Mouse (Mus musculus): ENCODE measurements around the gene Bsg. TPM values are rescaled to one million over a fixed set of nuclear protein-coding genes. Genes with fewer than 3 reads are reported as not detected.

Gene Bsg
- polyA plus RNA-seq, 1 experiment from 2014 or later = 1,079 TPM

- Histone ChIP-seq H3K9ac (ENCODE audit: low read depth, low read length) (peak within 1 kb of the TSS; percentile 87), H3K27me3 (ENCODE audit: insufficient read depth, low read length) (no peaks in the 10 kb centered on the region), H3K9me3 (replicated peaks; ENCODE audit: low read length) (no peaks in the 10 kb centered on the region), H3K27ac (peak within 1 kb of the TSS; percentile 92), H3K4me2 (ENCODE audit: low read length) (peak within 1 kb of the TSS; percentile 78), H3K36me3 (ENCODE audit: insufficient read depth, low read length) (peaks cover 23% of the 10 kb centered on the region; the same call in 1 of the 2 replicates), H3K4me1 (replicated peaks; ENCODE audit: insufficient read depth, low read length) (peaks cover 5% of the 10 kb centered on the region; the same call in 1 of the 2 replicates), H3K4me3 (replicated peaks; ENCODE audit: low read depth, low read length) (peak within 1 kb of the TSS; percentile 80)
- ATAC-seq (replicated peaks; ENCODE audit: low FRiP score, low read depth) (peak; percentile 92), DNase-seq (ENCODE audit: low spot score) (peak; percentile 99)
- under 1% methylated on average over 71 of the region's 84 CpGs for WGBS
- TF ChIP-seq CTCF (IDR thresholded peaks at IDR 0.05; ENCODE audit: low read depth) = peak; percentile 51
Observed at GRCm38 (mm10) chr10:79681591-79682245, 22.6 kb upstream of the Bsg start, which contains the start of gene Cdc34. Gene Cdc34, plus strand, starts transcription at chr10:79682195.

GRCm38 (mm10) chr10:79682551-79682915, 21.8 kb upstream of the Bsg start:
- no peak for TF ChIP-seq CTCF (IDR thresholded peaks at IDR 0.05; ENCODE audit: low read depth)
- DNase-seq (ENCODE audit: low spot score) (no peak), ATAC-seq (replicated peaks; ENCODE audit: low FRiP score, low read depth) (0 out of 2 replicates have a peak, but pooled peaks have one; percentile 4)
- Histone ChIP-seq H3K27ac (peak overlapping the region; percentile 92), H3K4me3 (replicated peaks; ENCODE audit: low read depth, low read length) (peak overlapping the region; percentile 80), H3K4me1 (replicated peaks; ENCODE audit: insufficient read depth, low read length) (peaks cover 5% of the 10 kb centered on the region; the same call in 1 of the 2 replicates), H3K4me2 (ENCODE audit: low read length) (peak overlapping the region; percentile 78), H3K27me3 (ENCODE audit: insufficient read depth, low read length) (no peaks in the 10 kb centered on the region), H3K9ac (ENCODE audit: low read depth, low read length) (peak overlapping the region; percentile 87), H3K9me3 (replicated peaks; ENCODE audit: low read length) (no peaks in the 10 kb centered on the region), H3K36me3 (ENCODE audit: insufficient read depth, low read length) (peaks cover 31% of the 10 kb centered on the region; the same call in 1 of the 2 replicates)
- WGBS = 1% methylated on average over 10 of the region's 10 CpGs

- whole genome bisulfite sequencing = 2% methylated on average over 10 of the region's 10 CpGs
- H3K4me3 ChIP-seq (replicated peaks; ENCODE audit: low read depth, low read length) = peak overlapping the region; percentile 80
- H3K27ac ChIP-seq = peak overlapping the region; percentile 92
- ATAC-seq (replicated peaks; ENCODE audit: low FRiP score, low read depth) = peak; percentile 8
- peak overlapping the region; percentile 87 for H3K9ac ChIP-seq (ENCODE audit: low read depth, low read length)
- H3K9me3 ChIP-seq (replicated peaks; ENCODE audit: low read length) = no peaks in the 10 kb centered on the region
- peak overlapping the region; percentile 78 for H3K4me2 ChIP-seq (ENCODE audit: low read length)
- peaks cover 5% of the 10 kb centered on the region; the same call in 1 of the 2 replicates for H3K4me1 ChIP-seq (replicated peaks; ENCODE audit: insufficient read depth, low read length)
- TF ChIP-seq CTCF (IDR thresholded peaks at IDR 0.05; ENCODE audit: low read depth) = peak; percentile 63
- H3K27me3 ChIP-seq (ENCODE audit: insufficient read depth, low read length) = no peaks in the 10 kb centered on the region
- peaks cover 34% of the 10 kb centered on the region for H3K36me3 ChIP-seq (ENCODE audit: insufficient read depth, low read length)
- DNase-seq (ENCODE audit: low spot score) = peak; percentile 82
Observed at GRCm38 (mm10) chr10:79682916-79683582, 21.2 kb upstream of the Bsg start.

GRCm38 (mm10) chr10:79683726-79684640, 20.3 kb upstream of the Bsg start:
- peak overlapping the region; percentile 80 for H3K4me3 ChIP-seq (replicated peaks; ENCODE audit: low read depth, low read length)
- 83% methylated on average over 6 of the region's 6 CpGs for WGBS
- DNase-seq (ENCODE audit: low spot score) (no peak), ATAC-seq (replicated peaks; ENCODE audit: low FRiP score, low read depth) (no peak)
- H3K36me3 ChIP-seq (ENCODE audit: insufficient read depth, low read length) = peaks cover 42% of the 10 kb centered on the region
- peak overlapping the region; percentile 87 for H3K9ac ChIP-seq (ENCODE audit: low read depth, low read length)
- H3K9me3 ChIP-seq (replicated peaks; ENCODE audit: low read length) = no peaks in the 10 kb centered on the region
- H3K4me1 ChIP-seq (replicated peaks; ENCODE audit: insufficient read depth, low read length) = peaks cover 5% of the 10 kb centered on the region; the same call in 1 of the 2 replicates
- no peak for TF ChIP-seq CTCF (IDR thresholded peaks at IDR 0.05; ENCODE audit: low read depth)
- H3K27me3 ChIP-seq (ENCODE audit: insufficient read depth, low read length) = no peaks in the 10 kb centered on the region
- H3K4me2 ChIP-seq (ENCODE audit: low read length) = peak overlapping the region; percentile 78
- H3K27ac ChIP-seq = no peak overlapping the region

- no peak overlapping the region for H3K4me3 ChIP-seq (replicated peaks; ENCODE audit: low read depth, low read length)
- 92% methylated on average over 25 of the region's 25 CpGs for WGBS
- peaks cover 47% of the 10 kb centered on the region for H3K36me3 ChIP-seq (ENCODE audit: insufficient read depth, low read length)
- no peak overlapping the region for H3K27ac ChIP-seq
- H3K4me2 ChIP-seq (ENCODE audit: low read length) = no peak overlapping the region
- peak overlapping the region; percentile 87; the same call in 1 of the 2 replicates for H3K9ac ChIP-seq (ENCODE audit: low read depth, low read length)
- ATAC-seq (replicated peaks; ENCODE audit: low FRiP score, low read depth) (no peak), DNase-seq (ENCODE audit: low spot score) (no peak)
- H3K27me3 ChIP-seq (ENCODE audit: insufficient read depth, low read length) = no peaks in the 10 kb centered on the region
- no peaks in the 10 kb centered on the region for H3K9me3 ChIP-seq (replicated peaks; ENCODE audit: low read length)
- no peak for TF ChIP-seq CTCF (IDR thresholded peaks at IDR 0.05; ENCODE audit: low read depth)
- H3K4me1 ChIP-seq (replicated peaks; ENCODE audit: insufficient read depth, low read length) = peaks cover 5% of the 10 kb centered on the region; the same call in 1 of the 2 replicates
Observed at GRCm38 (mm10) chr10:79684770-79685600, 19.3 kb upstream of the Bsg start.

Data from kidney, postnatal 0 days (tissue).